Mouse (Mus musculus): Measurements from ENCODE around the gene Nap1l4.

- no peak for TF ChIP-seq CTCF (IDR thresholded peaks at IDR 0.05; ENCODE audit: borderline replicate concordance, insufficient read depth, low read length)
- no peak for TF ChIP-seq POLR2A (IDR thresholded peaks at IDR 0.05; ENCODE audit: low read depth, low read length)
These were observed 53.6 kb downstream of the Nap1l4 start for GRCm38 (mm10) chr7:143495104-143495961.

Measured in embryonic fibroblast, embryonic 13.5 days (primary cell).